Mouse (Mus musculus) testis, adult 2 months (tissue): ENCODE results near the gene U2af2. TPM values are rescaled to one million over a fixed set of nuclear protein-coding genes. Genes with fewer than 3 reads are reported as not detected.
A peak's percentile ranks its signal among the peaks of the same experiment; 100 is the strongest.

ENCODE experiments used
- H3K27ac ChIP-seq: fragments of 200-500 bp; 2 replicates; pipeline ENCODE4 v1.5.1; 2012; ENCODE audit warnings: low read depth, low read length; ENCODE audit not compliant: control insufficient read depth, insufficient read depth
- H3K27me3 ChIP-seq: fragments of 200-500 bp; 2 replicates; pipeline ENCODE4 v1.6.1; 2012; ENCODE audit warnings: mild to moderate bottlenecking, low read length, moderate library complexity; ENCODE audit not compliant: control insufficient read depth, insufficient read depth
- H3K36me3 ChIP-seq: fragments of 200-500 bp; 2 replicates; pipeline ENCODE4 v1.6.1; 2012; ENCODE audit warnings: mild to moderate bottlenecking, low read length; ENCODE audit not compliant: control insufficient read depth, insufficient read depth
- H3K4me1 ChIP-seq: fragments of 200-500 bp; 2 replicates; pipeline ENCODE4 v1.6.1; 2012; ENCODE audit warnings: low read length; ENCODE audit not compliant: control insufficient read depth, insufficient read depth
- H3K4me3 ChIP-seq: fragments of 200-500 bp; 2 replicates; pipeline ENCODE4 v1.5.1; 2012; ENCODE audit warnings: low read depth, mild to moderate bottlenecking, low read length, moderate library complexity, mixed read lengths; ENCODE audit not compliant: control insufficient read depth
- CTCF ChIP-seq: fragments of 200-500 bp; IDR thresholded peaks from 2 replicates; pipeline ENCODE4 v1.5.1; 2012; ENCODE audit warnings: low read depth, mild to moderate bottlenecking, inconsistent platforms, low read length, moderate library complexity; ENCODE audit not compliant: control insufficient read depth, insufficient read depth, insufficient replicate concordance
- POLR2A ChIP-seq: fragments of 200-500 bp; IDR thresholded peaks from 2 replicates; pipeline ENCODE4 v1.6.1; 2012; ENCODE audit warnings: low read depth, mild to moderate bottlenecking, inconsistent platforms, low read length, moderate library complexity; ENCODE audit not compliant: control insufficient read depth
- polyA plus RNA-seq: library from polyadenylated mRNA; depleted of rRNA; stranded (reverse); fragments of >200 nt; gene quantifications from 2 replicates; pipeline ENCODE4 v1.2.3, GENCODE M21; 2012; rRNA removed

U2af2 gene
- polyA plus RNA-seq, 1 experiment = 88.5 TPM

GRCm38 (mm10) chr7:5101066-5101663 is 39.2 kb downstream of the U2af2 start:
- Histone ChIP-seq H3K4me1 (no peaks in the 10 kb centered on the region), H3K27ac (no peak overlapping the region), H3K4me3 (no peak overlapping the region), H3K27me3 (no peaks in the 10 kb centered on the region), H3K36me3 (no peaks in the 10 kb centered on the region)
- no peak for TF ChIP-seq CTCF
- TF ChIP-seq POLR2A = no peak

- no peak for TF ChIP-seq POLR2A
- TF ChIP-seq CTCF = no peak
- Histone ChIP-seq H3K4me1 (no peaks in the 10 kb centered on the region), H3K4me3 (no peak overlapping the region), H3K36me3 (no peaks in the 10 kb centered on the region), H3K27ac (no peak overlapping the region), H3K27me3 (no peaks in the 10 kb centered on the region)
These were observed 40.6 kb downstream of the U2af2 start for GRCm38 (mm10) chr7:5102564-5102963.

GRCm38 (mm10) chr7:5108272-5108671 is 46.3 kb downstream of the U2af2 start:
- TF ChIP-seq CTCF (no peak), POLR2A (no peak)
- H3K27ac ChIP-seq = no peak overlapping the region

GRCm38 (mm10) chr7:5109301-5109700 is 47.4 kb downstream of the U2af2 start:
- no peaks in the 10 kb centered on the region for H3K4me1 ChIP-seq
- H3K27me3 ChIP-seq = no peaks in the 10 kb centered on the region
- no peaks in the 10 kb centered on the region for H3K36me3 ChIP-seq
- no peak overlapping the region for H3K4me3 ChIP-seq
- TF ChIP-seq POLR2A = no peak
- no peak for TF ChIP-seq CTCF
- H3K27ac ChIP-seq = no peak overlapping the region

More at GRCm38 (mm10) chr7:5108272-5108671, 46.3 kb downstream of the U2af2 start:
- H3K4me1 ChIP-seq = no peaks in the 10 kb centered on the region
- H3K27me3 ChIP-seq = no peaks in the 10 kb centered on the region
- no peaks in the 10 kb centered on the region for H3K36me3 ChIP-seq
- H3K4me3 ChIP-seq = no peak overlapping the region

- Histone ChIP-seq H3K36me3 (no peaks in the 10 kb centered on the region), H3K4me3 (no peak overlapping the region), H3K27ac (no peak overlapping the region), H3K27me3 (no peaks in the 10 kb centered on the region), H3K4me1 (no peaks in the 10 kb centered on the region)
- TF ChIP-seq POLR2A (no peak), CTCF (no peak)
These were observed 50.8 kb downstream of the U2af2 start for GRCm38 (mm10) chr7:5112701-5113100.

GRCm38 (mm10) chr7:5116850-5117249 is 54.9 kb downstream of the U2af2 start, which contains the start of gene Rfpl4:
Gene Rfpl4 (minus strand): TSS chr7:5116950.
- TF ChIP-seq POLR2A (no peak), CTCF (no peak)
- Histone ChIP-seq H3K4me3 (no peak within 1 kb of the TSS), H3K4me1 (no peaks in the 10 kb centered on the region), H3K27me3 (no peaks in the 10 kb centered on the region), H3K36me3 (no peaks in the 10 kb centered on the region), H3K27ac (no peak within 1 kb of the TSS)

- H3K4me1 ChIP-seq = peaks cover 7% of the 10 kb centered on the region
- peak overlapping the region; percentile 94 for H3K4me3 ChIP-seq
- H3K36me3 ChIP-seq = no peaks in the 10 kb centered on the region
- H3K27ac ChIP-seq = no peak overlapping the region; the same call in 1 of the 2 replicates
- TF ChIP-seq CTCF (no peak), POLR2A (no peak)
- no peaks in the 10 kb centered on the region for H3K27me3 ChIP-seq
These were observed 63.1 kb downstream of the U2af2 start for GRCm38 (mm10) chr7:5125078-5125477.

GRCm38 (mm10) chr7:5125549-5126406 is 63.8 kb downstream of the U2af2 start, which contains the start of gene Rasl2-9:
Gene Rasl2-9 (minus strand): TSS chr7:5125950.
- H3K4me1 ChIP-seq = peaks cover 7% of the 10 kb centered on the region
- no peaks in the 10 kb centered on the region for H3K27me3 ChIP-seq
- peak within 1 kb of the TSS; percentile 75 for H3K27ac ChIP-seq
- H3K36me3 ChIP-seq = no peaks in the 10 kb centered on the region
- H3K4me3 ChIP-seq = peak within 1 kb of the TSS; percentile 94
- TF ChIP-seq CTCF = peak; percentile 68
- peak; percentile 52; the same call in 1 of the 2 replicates for TF ChIP-seq POLR2A

Other genes starting within 250 kb of the U2af2 start
- 1,069 and 1,189 TPM in 2 replicates for gene Ube2s, start 249.6 kb upstream of the U2af2 start, polyA plus RNA-seq
- 21.8 and 24.8 TPM in 2 replicates for gene Shisa7, start 217.4 kb upstream of the U2af2 start, polyA plus RNA-seq
- gene Isoc2b, start 191.9 kb upstream of the U2af2 start, polyA plus RNA-seq = 4.9 and 6.5 TPM in 2 replicates
- 20.2 and 20.9 TPM in 2 replicates for gene Isoc2a, start 185.0 kb upstream of the U2af2 start, polyA plus RNA-seq
- gene Gm36210, start 155.6 kb upstream of the U2af2 start, polyA plus RNA-seq = 0.65 and 0.79 TPM in 2 replicates
- 8.8 and 10.5 TPM in 2 replicates for gene Zfp628, start 146.9 kb upstream of the U2af2 start, polyA plus RNA-seq
- gene Nat14, start 140.1 kb upstream of the U2af2 start, polyA plus RNA-seq = 3.7 and 4.8 TPM in 2 replicates
- gene Ssc5d, start 136.4 kb upstream of the U2af2 start, polyA plus RNA-seq = 0.94 and 1.9 TPM in 2 replicates
- gene Sbk2, start 97.7 kb upstream of the U2af2 start, polyA plus RNA-seq = 0.04 and 0.17 TPM in 2 replicates
- 0.23 and 0.27 TPM in 2 replicates for gene Sbk3, start 91.0 kb upstream of the U2af2 start, polyA plus RNA-seq
- 7.6 and 9.1 TPM in 2 replicates for gene Zfp579, start 66.0 kb upstream of the U2af2 start, polyA plus RNA-seq
- 11.2 and 12.5 TPM in 2 replicates for gene Zfp524, start 47.7 kb upstream of the U2af2 start, polyA plus RNA-seq
- gene Fiz1, start 47.4 kb upstream of the U2af2 start, polyA plus RNA-seq = 36.1 and 37.2 TPM in 2 replicates
- gene Gm44973, start 46.6 kb upstream of the U2af2 start, polyA plus RNA-seq = not detected in 2 replicates
- 18.3 and 18.7 TPM in 2 replicates for gene Zfp865, start 41.8 kb upstream of the U2af2 start, polyA plus RNA-seq
- 7.9 and 9.2 TPM in 2 replicates for gene Ccdc106, start 41.6 kb upstream of the U2af2 start, polyA plus RNA-seq
- gene 4632433K11Rik, start 28.0 kb upstream of the U2af2 start, polyA plus RNA-seq = not detected in 2 replicates
- 4.3 and 5.2 TPM in 2 replicates for gene Zfp784, start 23.7 kb upstream of the U2af2 start, polyA plus RNA-seq
- gene Zfp580, start 10.6 kb upstream of the U2af2 start, polyA plus RNA-seq = 9.4 and 11.1 TPM in 2 replicates
- 91.7 and 103 TPM in 2 replicates for gene Epn1, start 18.1 kb downstream of the U2af2 start, polyA plus RNA-seq
- 0.07 TPM in 1 of 2 replicates, not detected in the other for gene Rfpl4, start 54.8 kb downstream of the U2af2 start, polyA plus RNA-seq
- gene Rasl2-9, start 63.8 kb downstream of the U2af2 start, polyA plus RNA-seq = 142 and 148 TPM in 2 replicates
- not detected in 2 replicates for gene Vmn1r55, start 87.5 kb downstream of the U2af2 start, polyA plus RNA-seq
- gene Vmn1r56, start 134.6 kb downstream of the U2af2 start, polyA plus RNA-seq = not detected in 2 replicates
- not detected in 2 replicates for gene Vmn1r57, start 156.3 kb downstream of the U2af2 start, polyA plus RNA-seq